ENCODE assay signal across 8 mouse cellular contexts in genomic region chr6:85154861-85155528, GRCm38 (mm10). TPM values are rescaled to one million over a fixed set of nuclear protein-coding genes. Genes with fewer than 3 reads are reported as not detected.
DNase-seq lines count a peak whose midpoint lies in the region; ATAC-seq lines count a peak whose summit lies in the region.

No protein-coding gene starts in this region.

- 2% methylated on average over 34 of the region's 34 CpGs for WGBS in embryonic facial prominence, embryonic 15.5 days
- WGBS in stomach, embryonic 16.5 days: 1% methylated on average over 34 of the region's 34 CpGs

- peak overlapping the region; percentile 37 for H3K9ac ChIP-seq in embryonic facial prominence, embryonic 15.5 days
- H3K9ac ChIP-seq in stomach, embryonic 16.5 days (ENCODE audit: low read length): peak overlapping the region; percentile 76

- DNase-seq in CD4-positive helper T cell, adult 2 months (ENCODE audit: low read depth, low spot score): peak; percentile 37
- peak; percentile 48 for DNase-seq in Muller cell, postnatal 12 days (ENCODE audit: inconsistent ontology term)
- DNase-seq in heart, postnatal 14 days: peak; percentile 53 to 71
- peak; percentile 77 to 84 for DNase-seq in kidney, postnatal 25 days
- DNase-seq in left cerebral cortex, adult 9 months (ENCODE audit: low spot score in 2 of 2): no peak

- H3K4me3 ChIP-seq in embryonic facial prominence, embryonic 15.5 days (replicated peaks): peak overlapping the region; percentile 56
- peak overlapping the region; percentile 57 for H3K4me3 ChIP-seq in stomach, embryonic 16.5 days (replicated peaks; ENCODE audit: low read length)

- no peaks in the 10 kb centered on the region for H3K27me3 ChIP-seq in embryonic facial prominence, embryonic 15.5 days
- H3K27me3 ChIP-seq in stomach, embryonic 16.5 days (ENCODE audit: control insufficient read depth, insufficient read depth, low read length): no peaks in the 10 kb centered on the region

- H3K36me3 ChIP-seq in embryonic facial prominence, embryonic 15.5 days: no peaks in the 10 kb centered on the region
- H3K36me3 ChIP-seq in stomach, embryonic 16.5 days (ENCODE audit: control insufficient read depth, insufficient read depth, low read length): no peaks in the 10 kb centered on the region

- H3K4me2 ChIP-seq in embryonic facial prominence, embryonic 15.5 days (replicated peaks): peak overlapping the region; percentile 71
- peak overlapping the region; percentile 89 for H3K4me2 ChIP-seq in stomach, embryonic 16.5 days (ENCODE audit: low read depth, low read length)

- no peaks in the 10 kb centered on the region for H3K9me3 ChIP-seq in embryonic facial prominence, embryonic 15.5 days (replicated peaks)
- H3K9me3 ChIP-seq in stomach, embryonic 16.5 days (replicated peaks; ENCODE audit: control insufficient read depth, low read length): no peaks in the 10 kb centered on the region

- H3K27ac ChIP-seq in embryonic facial prominence, embryonic 15.5 days (replicated peaks): peak overlapping the region; percentile 58
- 0 out of 2 replicates have a peak overlapping the region, but pooled peaks have one; percentile 11 for H3K27ac ChIP-seq in stomach, embryonic 16.5 days (ENCODE audit: low read length)

- ATAC-seq in embryonic facial prominence, embryonic 15.5 days (ENCODE audit: insufficient number of reproducible peaks, low FRiP score, low TSS enrichment, low read depth): peak; percentile 73; the same call in 1 of the 2 replicates
- peak; percentile 33; the same call in 1 of the 2 replicates for ATAC-seq in megakaryocyte progenitor cell, adult 5-6 weeks (replicated peaks; ENCODE audit: poor library complexity)
- ATAC-seq in stomach, embryonic 16.5 days (ENCODE audit: insufficient read depth, low FRiP score): peak; percentile 56; the same call in 1 of the 2 replicates

- intact Hi-C loops in heart, postnatal 14 days (cut with DNase I): loop anchor here (2.0 kb wide), 1 partner anchor 16 kb away; no protein-coding TSS in a partner anchor

- peaks cover 15% of the 10 kb centered on the region for H3K4me1 ChIP-seq in embryonic facial prominence, embryonic 15.5 days
- 0 out of 2 replicates have a peak, but pooled peaks cover 9% of the 10 kb centered on the region for H3K4me1 ChIP-seq in stomach, embryonic 16.5 days (ENCODE audit: control insufficient read depth, insufficient read depth, low read length)

RNA-seq across cellular contexts. Expression of gene Spr, which starts 17.4 kb away (rescaled TPM):
- polyA plus RNA-seq in embryonic facial prominence, embryonic 15.5 days (2015; fragmentation: Nextera tagmentation; extraction: Ambion mirVana): 51.1 and 52.5 TPM in 2 replicates
- 10 to 100 TPM; 57.3 to 58.7 TPM for total RNA-seq in heart, postnatal 14 days (2021)
- total RNA-seq in megakaryocyte progenitor cell, adult 5-6 weeks (2015): 18.1 and 23.7 TPM in 2 replicates
- total RNA-seq in megakaryocyte progenitor cell, adult 5-6 weeks (2017): 23.6 and 29.4 TPM in 2 replicates
- polyA plus RNA-seq in stomach, embryonic 16.5 days (2015; fragmentation: Nextera tagmentation; extraction: Ambion mirVana): 63.6 and 63.7 TPM in 2 replicates

RNA-seq across cellular contexts. Expression of gene Emx1, which starts 32.2 kb away (rescaled TPM):
- 0.21 and 0.45 TPM in 2 replicates for polyA plus RNA-seq in embryonic facial prominence, embryonic 15.5 days (2015; fragmentation: Nextera tagmentation; extraction: Ambion mirVana)
- not detected for total RNA-seq in heart, postnatal 14 days (2021)
- not detected in 2 replicates for total RNA-seq in megakaryocyte progenitor cell, adult 5-6 weeks (2015)
- total RNA-seq in megakaryocyte progenitor cell, adult 5-6 weeks (2017): not detected in 2 replicates
- not detected in 2 replicates for polyA plus RNA-seq in stomach, embryonic 16.5 days (2015; fragmentation: Nextera tagmentation; extraction: Ambion mirVana)

Comparison
In these comparisons a context has a peak if more than half of its experiments do, and no peak if none do; other contexts are left out.
1. DNase-seq: peak in CD4-positive helper T cell, adult 2 months (single experiment), Muller cell, postnatal 12 days (single experiment), heart, postnatal 14 days (2 of 2) and kidney, postnatal 25 days (2 of 2); none in left cerebral cortex, adult 9 months (0 of 2).
2. Peak in every context shown above with its lines, with median percentiles within 50 percentile points of each other: ATAC-seq.